Mouse (Mus musculus): ENCODE measurements at regions not wholly inside any gene's neighbourhood (a gene's known extent, or its start where the extent isn't known, plus 50 kb on each side); places are given as distances from the start of the nearest gene placed in this dataset.

GRCm38 (mm10) chr2:18617520-18617919, 54.7 kb upstream of the Commd3 start:
- H3K4me3 ChIP-seq (replicated peaks): no peak overlapping the region
- no peaks in the 10 kb centered on the region for H3K9me3 ChIP-seq
- no peak overlapping the region for H3K9ac ChIP-seq
- H3K4me2 ChIP-seq: no peak overlapping the region
- ATAC-seq (ENCODE audit: insufficient read depth, low FRiP score, low read depth): no peak
- H3K27me3 ChIP-seq (replicated peaks): no peaks in the 10 kb centered on the region
- WGBS: 23% methylated on average over 5 of the region's 5 CpGs
- no peaks in the 10 kb centered on the region for H3K4me1 ChIP-seq
- H3K27ac ChIP-seq: no peak overlapping the region
- H3K36me3 ChIP-seq: no peaks in the 10 kb centered on the region

- ATAC-seq (ENCODE audit: insufficient read depth, low FRiP score, low read depth): no peak
- Histone ChIP-seq H3K4me3 (replicated peaks) (peak overlapping the region; percentile 45), H3K4me1 (peaks cover 19% of the 10 kb centered on the region), H3K36me3 (no peaks in the 10 kb centered on the region), H3K4me2 (peak overlapping the region; percentile 88), H3K27me3 (replicated peaks) (no peaks in the 10 kb centered on the region), H3K27ac (no peak overlapping the region), H3K9me3 (no peaks in the 10 kb centered on the region), H3K9ac (no peak overlapping the region)
- WGBS: 19% methylated on average over 10 of the region's 10 CpGs
Observed at GRCm38 (mm10) chr2:18609868-18610185, 62.4 kb upstream of the Commd3 start.

GRCm38 (mm10) chr2:18609075-18609867, 62.9 kb upstream of the Commd3 start:
- peak; percentile 43; the same call in 1 of the 2 replicates for ATAC-seq (ENCODE audit: insufficient read depth, low FRiP score, low read depth)

GRCm38 (mm10) chr2:18608260-18609074, 63.7 kb upstream of the Commd3 start:
- Histone ChIP-seq H3K27ac (no peak overlapping the region; the same call in 1 of the 2 replicates), H3K36me3 (no peaks in the 10 kb centered on the region), H3K9ac (no peak overlapping the region; the same call in 1 of the 2 replicates), H3K4me1 (peaks cover 19% of the 10 kb centered on the region), H3K4me3 (replicated peaks) (peak overlapping the region; percentile 45), H3K27me3 (replicated peaks) (no peaks in the 10 kb centered on the region), H3K9me3 (no peaks in the 10 kb centered on the region), H3K4me2 (peak overlapping the region; percentile 88)
- ATAC-seq (ENCODE audit: insufficient read depth, low FRiP score, low read depth): peak; percentile 82; the same call in 1 of the 2 replicates
- WGBS: 3% methylated on average over 29 of the region's 29 CpGs

More at GRCm38 (mm10) chr2:18609075-18609867, 62.9 kb upstream of the Commd3 start:
- WGBS: 3% methylated on average over 50 of the region's 51 CpGs
- H3K9me3 ChIP-seq: no peaks in the 10 kb centered on the region
- no peak overlapping the region for H3K27ac ChIP-seq
- H3K9ac ChIP-seq: peak overlapping the region; percentile 9; the same call in 1 of the 2 replicates
- peak overlapping the region; percentile 45 for H3K4me3 ChIP-seq (replicated peaks)
- H3K27me3 ChIP-seq (replicated peaks): no peaks in the 10 kb centered on the region
- peaks cover 19% of the 10 kb centered on the region for H3K4me1 ChIP-seq
- H3K4me2 ChIP-seq: peak overlapping the region; percentile 88
- no peaks in the 10 kb centered on the region for H3K36me3 ChIP-seq

- 3% methylated on average over 14 of the region's 14 CpGs for WGBS
- H3K9ac ChIP-seq: no peak overlapping the region; the same call in 1 of the 2 replicates
- H3K4me1 ChIP-seq: peaks cover 19% of the 10 kb centered on the region
- no peak for ATAC-seq (ENCODE audit: insufficient read depth, low FRiP score, low read depth)
- H3K36me3 ChIP-seq: no peaks in the 10 kb centered on the region
- H3K27ac ChIP-seq: no peak overlapping the region; the same call in 1 of the 2 replicates
- H3K4me2 ChIP-seq: peak overlapping the region; percentile 88
- H3K4me3 ChIP-seq (replicated peaks): peak overlapping the region; percentile 45
- H3K9me3 ChIP-seq: no peaks in the 10 kb centered on the region
- no peaks in the 10 kb centered on the region for H3K27me3 ChIP-seq (replicated peaks)
Observed at GRCm38 (mm10) chr2:18607586-18608259, 64.5 kb upstream of the Commd3 start.

- 27% methylated on average over 6 of the region's 6 CpGs for WGBS
- Histone ChIP-seq H3K4me3 (replicated peaks) (0 out of 2 replicates have a peak overlapping the region, but pooled peaks have one; percentile 45), H3K27ac (no peak overlapping the region), H3K36me3 (no peaks in the 10 kb centered on the region), H3K9me3 (no peaks in the 10 kb centered on the region), H3K4me1 (peaks cover 19% of the 10 kb centered on the region), H3K27me3 (replicated peaks) (no peaks in the 10 kb centered on the region), H3K9ac (no peak overlapping the region), H3K4me2 (peak overlapping the region; percentile 88)
- ATAC-seq (ENCODE audit: insufficient read depth, low FRiP score, low read depth): no peak
Observed at GRCm38 (mm10) chr2:18607088-18607487, 65.1 kb upstream of the Commd3 start.

- no peak overlapping the region for H3K27ac ChIP-seq
- no peaks in the 10 kb centered on the region for H3K36me3 ChIP-seq
- H3K9me3 ChIP-seq: no peaks in the 10 kb centered on the region
- no peak overlapping the region for H3K4me2 ChIP-seq
- H3K4me3 ChIP-seq (replicated peaks): no peak overlapping the region
- 64% methylated on average over 4 of the region's 4 CpGs for WGBS
- H3K4me1 ChIP-seq: no peaks in the 10 kb centered on the region
- ATAC-seq (ENCODE audit: insufficient read depth, low FRiP score, low read depth): no peak
- no peak overlapping the region for H3K9ac ChIP-seq
- H3K27me3 ChIP-seq (replicated peaks): no peaks in the 10 kb centered on the region
Observed at GRCm38 (mm10) chr2:18592221-18592620, 80.0 kb upstream of the Commd3 start.

- Histone ChIP-seq H3K9me3 (no peaks in the 10 kb centered on the region), H3K36me3 (no peaks in the 10 kb centered on the region), H3K4me1 (no peaks in the 10 kb centered on the region), H3K27me3 (replicated peaks) (no peaks in the 10 kb centered on the region), H3K4me3 (replicated peaks) (peak overlapping the region; percentile 54), H3K27ac (peak overlapping the region; percentile 80), H3K4me2 (peak overlapping the region; percentile 60), H3K9ac (peak overlapping the region; percentile 4; the same call in 1 of the 2 replicates)
- WGBS: under 1% methylated on average over 4 of the region's 4 CpGs
- ATAC-seq (ENCODE audit: insufficient read depth, low FRiP score, low read depth): no peak
Observed at GRCm38 (mm10) chr2:18588232-18588631, 84.0 kb upstream of the Commd3 start.

- WGBS: under 1% methylated on average over 16 of the region's 16 CpGs
- peak overlapping the region; percentile 9; the same call in 1 of the 2 replicates for H3K9ac ChIP-seq
- H3K27ac ChIP-seq: peak overlapping the region; percentile 80
- H3K36me3 ChIP-seq: no peaks in the 10 kb centered on the region
- peak overlapping the region; percentile 60 for H3K4me2 ChIP-seq
- peak overlapping the region; percentile 54 for H3K4me3 ChIP-seq (replicated peaks)
- H3K4me1 ChIP-seq: no peaks in the 10 kb centered on the region
- H3K27me3 ChIP-seq (replicated peaks): no peaks in the 10 kb centered on the region
- ATAC-seq (ENCODE audit: insufficient read depth, low FRiP score, low read depth): peak; percentile 12; the same call in 1 of the 2 replicates
- no peaks in the 10 kb centered on the region for H3K9me3 ChIP-seq
Observed at GRCm38 (mm10) chr2:18587746-18588231, 84.4 kb upstream of the Commd3 start.

- peak; percentile 66 for ATAC-seq (ENCODE audit: insufficient read depth, low FRiP score, low read depth)
- WGBS: under 1% methylated on average over 31 of the region's 31 CpGs
- peak overlapping the region; percentile 9; the same call in 1 of the 2 replicates for H3K9ac ChIP-seq
Observed at GRCm38 (mm10) chr2:18586925-18587724, 85.1 kb upstream of the Commd3 start.

More at GRCm38 (mm10) chr2:18586925-18587724, 85.1 kb upstream of the Commd3 start:
- peak overlapping the region; percentile 54 for H3K4me3 ChIP-seq (replicated peaks)
- H3K9me3 ChIP-seq: no peaks in the 10 kb centered on the region
- no peaks in the 10 kb centered on the region for H3K27me3 ChIP-seq (replicated peaks)
- H3K4me2 ChIP-seq: peak overlapping the region; percentile 60
- peak overlapping the region; percentile 80 for H3K27ac ChIP-seq
- no peaks in the 10 kb centered on the region for H3K4me1 ChIP-seq
- H3K36me3 ChIP-seq: no peaks in the 10 kb centered on the region
